Mouse (Mus musculus): ENCODE data around the gene Otogl.
A peak's percentile ranks its signal among the peaks of the same experiment; 100 is the strongest.

- TF ChIP-seq POLR2A (IDR thresholded peaks at IDR 0.05; ENCODE audit: borderline replicate concordance, control insufficient read depth, low read depth, low read length) (no peak), CTCF (IDR thresholded peaks at IDR 0.05; ENCODE audit: control insufficient read depth, insufficient read depth, low read length) (peak; percentile 42)
Measured at GRCm38 (mm10) chr10:107858684-107859083, 53.2 kb downstream of the Otogl start.
